ENCODE assay signal across 8 mouse cellular contexts in the genomic region with DNA sequence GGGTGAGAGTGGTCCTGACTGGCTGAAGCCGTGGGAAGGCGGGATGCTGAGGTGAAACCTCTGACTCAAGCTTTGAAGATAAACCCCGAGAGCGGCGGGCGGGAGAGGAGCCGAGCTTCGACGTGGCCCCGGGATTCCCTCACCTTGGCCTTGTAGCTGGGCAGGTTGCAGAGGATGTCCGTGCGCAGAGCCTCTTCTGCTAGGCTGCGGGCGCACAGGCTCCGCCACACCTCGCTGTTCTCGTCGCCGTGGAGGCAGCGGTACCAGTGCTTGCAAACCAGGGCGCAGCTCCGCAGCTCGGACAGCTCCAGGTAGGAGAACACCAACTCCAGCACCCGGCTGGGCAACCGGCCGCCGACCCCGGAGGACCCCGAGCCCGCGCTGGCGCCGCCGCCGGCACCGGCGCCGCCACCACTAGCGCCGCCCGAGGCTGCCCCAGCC. TPM values are rescaled to one million over a fixed set of nuclear protein-coding genes. Genes with fewer than 3 reads are reported as not detected.
DNase-seq lines count a peak whose midpoint lies in the region; ATAC-seq lines count a peak whose summit lies in the region.

No protein-coding gene starts in this region.

- peak; percentile 28 for DNase-seq in ovary, adult 18-20 months (ENCODE audit: low spot score)
- no peak for DNase-seq in ovary, postnatal 36 days (ENCODE audit: low spot score)
- peak; percentile 58 for DNase-seq in cerebellum, adult 8-10 months
- peak; percentile 45 for DNase-seq in forelimb bud, embryonic 11.5 days (ENCODE audit: low read depth, low spot score)
- DNase-seq in induced T-regulatory cell, adult 2 months (ENCODE audit: low read depth): peak; percentile 70
- DNase-seq in limb, embryonic 11.5 days (ENCODE audit: low spot score): peak; percentile 73
- DNase-seq in splenic B cell, adult 2 months (ENCODE audit: low read depth, low spot score): peak; percentile 56

- under 1% methylated on average over 41 of the region's 41 CpGs for WGBS in limb, embryonic 11.5 days
- 1% methylated on average over 40 of the region's 41 CpGs for WGBS in midbrain, embryonic 12.5 days

- no peaks in the 10 kb centered on the region for H3K9me3 ChIP-seq in limb, embryonic 11.5 days (ENCODE audit: control insufficient read depth, low read length)
- no peaks in the 10 kb centered on the region for H3K9me3 ChIP-seq in midbrain, embryonic 12.5 days

- H3K4me1 ChIP-seq in limb, embryonic 11.5 days (ENCODE audit: control insufficient read depth, insufficient read depth, low read length): peaks cover 8% of the 10 kb centered on the region; the same call in 1 of the 2 replicates
- peaks cover 23% of the 10 kb centered on the region for H3K4me1 ChIP-seq in midbrain, embryonic 12.5 days

- H3K4me3 ChIP-seq in limb, embryonic 11.5 days (ENCODE audit: low read depth, low read length): peak overlapping the region; percentile 85
- peak overlapping the region; percentile 92 for H3K4me3 ChIP-seq in midbrain, embryonic 12.5 days

- H3K4me2 ChIP-seq in limb, embryonic 11.5 days (ENCODE audit: low read depth, severe bottlenecking): peak overlapping the region; percentile 75
- peak overlapping the region; percentile 79 for H3K4me2 ChIP-seq in midbrain, embryonic 12.5 days (replicated peaks)

- H3K27ac ChIP-seq in limb, embryonic 11.5 days (replicated peaks; ENCODE audit: low read depth, low read length): peak overlapping the region; percentile 89
- peak overlapping the region; percentile 94 for H3K27ac ChIP-seq in midbrain, embryonic 12.5 days (replicated peaks)

- H3K27me3 ChIP-seq in limb, embryonic 11.5 days (ENCODE audit: control insufficient read depth, insufficient read depth, low read length): no peaks in the 10 kb centered on the region
- no peaks in the 10 kb centered on the region for H3K27me3 ChIP-seq in midbrain, embryonic 12.5 days
- no peaks in the 10 kb centered on the region for H3K27me3 ChIP-seq in splenic B cell, adult 2 months (ENCODE audit: control insufficient read depth, insufficient read depth, low read length, poor library complexity, severe bottlenecking)

- peak overlapping the region; percentile 93 for H3K9ac ChIP-seq in limb, embryonic 11.5 days (ENCODE audit: low read length)
- peak overlapping the region; percentile 80 for H3K9ac ChIP-seq in midbrain, embryonic 12.5 days (replicated peaks)

- no peaks in the 10 kb centered on the region for H3K36me3 ChIP-seq in limb, embryonic 11.5 days (ENCODE audit: control insufficient read depth, insufficient read depth, low read length)
- no peaks in the 10 kb centered on the region for H3K36me3 ChIP-seq in midbrain, embryonic 12.5 days
- no peaks in the 10 kb centered on the region for H3K36me3 ChIP-seq in splenic B cell, adult 2 months (ENCODE audit: control insufficient read depth, insufficient read depth, low read length, poor library complexity, severe bottlenecking)

- ATAC-seq in limb, embryonic 11.5 days (ENCODE audit: insufficient number of reproducible peaks, low FRiP score, low TSS enrichment, low read depth): no peak; the same call in 1 of the 2 replicates
- ATAC-seq in midbrain, embryonic 12.5 days (ENCODE audit: low FRiP score, low read depth): no peak

RNA-seq across cellular contexts. Expression of a gene that starts 0.6 kb away (rescaled TPM):
- 21.6 and 23.3 TPM in 2 replicates for polyA plus RNA-seq in limb, embryonic 11.5 days (2014; fragmentation: Nextera tagmentation; extraction: Ambion mirVana)
- polyA plus RNA-seq in midbrain, embryonic 12.5 days (2016; fragmentation: Nextera tagmentation; extraction: Ambion mirVana): 21.5 and 26.8 TPM in 2 replicates

RNA-seq across cellular contexts. Expression of a gene that starts 0.7 kb away (rescaled TPM):
- polyA plus RNA-seq in limb, embryonic 11.5 days (2014; fragmentation: Nextera tagmentation; extraction: Ambion mirVana): 19.2 and 20.2 TPM in 2 replicates
- 14.4 and 16.8 TPM in 2 replicates for polyA plus RNA-seq in midbrain, embryonic 12.5 days (2016; fragmentation: Nextera tagmentation; extraction: Ambion mirVana)

RNA-seq across cellular contexts. Expression of a gene that starts 24.9 kb away (rescaled TPM):
- polyA plus RNA-seq in limb, embryonic 11.5 days (2014; fragmentation: Nextera tagmentation; extraction: Ambion mirVana): not detected in 2 replicates
- polyA plus RNA-seq in midbrain, embryonic 12.5 days (2016; fragmentation: Nextera tagmentation; extraction: Ambion mirVana): not detected in 2 replicates

RNA-seq across cellular contexts. Expression of a gene that starts 30.9 kb away (rescaled TPM):
- polyA plus RNA-seq in limb, embryonic 11.5 days (2014; fragmentation: Nextera tagmentation; extraction: Ambion mirVana): 25.0 and 27.9 TPM in 2 replicates
- polyA plus RNA-seq in midbrain, embryonic 12.5 days (2016; fragmentation: Nextera tagmentation; extraction: Ambion mirVana): 37.4 and 41.0 TPM in 2 replicates
